Mouse (Mus musculus) midbrain, embryonic 10.5 days (tissue): ENCODE results near the gene Tspan31. TPM values are rescaled to one million over a fixed set of nuclear protein-coding genes. Genes with fewer than 3 reads are reported as not detected.

Experiments used
- polyA plus RNA-seq: library from polyadenylated mRNA; unstranded; fragments of >200 nt; fragmentation: Nextera tagmentation; extraction: Ambion mirVana; gene quantifications from 2 replicates; pipeline ENCODE4 v1.2.1, GENCODE M21; 2016

The Tspan31 gene
- polyA plus RNA-seq, 1 experiment from 2014 or later, result 197 TPM

Other genes starting within 250 kb of the Tspan31 start
- 16.9 and 17.7 TPM in 2 replicates for gene Atp23, start 168.9 kb downstream of the Tspan31 start, polyA plus RNA-seq
- gene Ctdsp2, start 91.5 kb downstream of the Tspan31 start, polyA plus RNA-seq, result 36.8 and 39.3 TPM in 2 replicates
- 0.36 and 2.2 TPM in 2 replicates for gene Avil, start 69.6 kb downstream of the Tspan31 start, polyA plus RNA-seq
- 101 and 107 TPM in 2 replicates for gene Tsfm, start 39.4 kb downstream of the Tspan31 start, polyA plus RNA-seq
- 54.3 and 56.7 TPM in 2 replicates for gene Mettl1, start 28.9 kb downstream of the Tspan31 start, polyA plus RNA-seq
- gene Eef1akmt3, start 28.8 kb downstream of the Tspan31 start, polyA plus RNA-seq, result 0.19 and 0.26 TPM in 2 replicates
- gene Cyp27b1, start 22.0 kb downstream of the Tspan31 start, polyA plus RNA-seq, result 0.07 and 0.22 TPM in 2 replicates
- 1.3 and 1.7 TPM in 2 replicates for gene March9, start 10.1 kb downstream of the Tspan31 start, polyA plus RNA-seq
- gene Cdk4, start 6.7 kb downstream of the Tspan31 start, polyA plus RNA-seq, result 2,811 and 2,916 TPM in 2 replicates
- gene Agap2, start 5.0 kb upstream of the Tspan31 start, polyA plus RNA-seq, result 0.10 and 0.19 TPM in 2 replicates
- gene Os9, start 50.9 kb upstream of the Tspan31 start, polyA plus RNA-seq, result 62.3 and 83.0 TPM in 2 replicates
- gene B4galnt1, start 95.0 kb upstream of the Tspan31 start, polyA plus RNA-seq, result 4.9 and 6.1 TPM in 2 replicates
- 0.87 and 1.4 TPM in 2 replicates for gene Slc26a10, start 110.4 kb upstream of the Tspan31 start, polyA plus RNA-seq
- gene Arhgef25, start 119.8 kb upstream of the Tspan31 start, polyA plus RNA-seq, result 24.8 and 28.7 TPM in 2 replicates
- gene Dtx3, start 125.5 kb upstream of the Tspan31 start, polyA plus RNA-seq, result 119 and 142 TPM in 2 replicates
- 16.5 and 18.1 TPM in 2 replicates for gene Pip4k2c, start 141.3 kb upstream of the Tspan31 start, polyA plus RNA-seq
- gene Kif5a, start 193.1 kb upstream of the Tspan31 start, polyA plus RNA-seq, result 14.9 and 29.4 TPM in 2 replicates
- gene Dctn2, start 196.1 kb upstream of the Tspan31 start, polyA plus RNA-seq, result 212 and 239 TPM in 2 replicates
- gene Mbd6, start 218.8 kb upstream of the Tspan31 start, polyA plus RNA-seq, result 11.9 and 13.0 TPM in 2 replicates
- 180 and 187 TPM in 2 replicates for gene Mars, start 241.5 kb upstream of the Tspan31 start, polyA plus RNA-seq